Mouse (Mus musculus): Measurements from ENCODE around the gene Atxn7l3b. TPM values are rescaled to one million over a fixed set of nuclear protein-coding genes. Genes with fewer than 3 reads are reported as not detected.

Gene Atxn7l3b
- total RNA-seq, 2 experiments from 2014 or later = 224 to 228 TPM

GRCm38 (mm10) chr10:112882149-112882548 is 46.7 kb downstream of the Atxn7l3b start:
- DNase-seq (ENCODE audit: low spot score in 2 of 2) = no peak
- intact Hi-C loops (cut with DNase I) = no loop called here

GRCm38 (mm10) chr10:112876655-112877393 is 52.0 kb downstream of the Atxn7l3b start:
- intact Hi-C loops (cut with DNase I) = no loop called here
- no peak for DNase-seq (ENCODE audit: low spot score in 2 of 2)
